ENCODE assay signal across 23 mouse cellular contexts in the genomic region with DNA sequence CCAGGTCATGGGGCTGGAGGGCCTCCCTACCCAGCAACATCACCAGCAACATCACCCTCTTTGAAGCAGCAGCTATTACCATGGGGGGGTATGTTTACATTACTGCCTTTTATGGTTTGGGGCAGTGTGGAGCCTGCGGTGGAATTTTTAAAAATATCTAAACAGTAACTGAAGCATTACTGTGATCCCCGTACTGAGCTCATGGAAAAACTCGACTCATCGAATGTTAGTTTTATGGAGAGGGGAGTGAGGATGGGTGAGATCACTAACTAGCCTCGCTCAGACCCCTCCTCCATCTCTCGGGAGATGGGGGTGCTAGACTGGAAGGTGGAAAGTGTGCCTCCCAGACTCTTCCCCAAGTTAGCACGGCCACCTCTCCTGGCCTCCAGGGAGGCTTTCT. TPM values are rescaled to one million over a fixed set of nuclear protein-coding genes. Genes with fewer than 3 reads are reported as not detected.
A peak's percentile ranks its signal among the peaks of the same experiment; 100 is the strongest.
DNase-seq lines count a peak whose midpoint lies in the region; ATAC-seq lines count a peak whose summit lies in the region.
"Had no signal": no experiment of that assay in that cellular context is flagged by ENCODE, and none has a peak within 500 bp of the region (broad histone marks: within the 10 kb centered on the region; RNA-seq: fewer than 3 reads in every experiment).

No protein-coding gene starts in this region.

- H3K4me1 ChIP-seq in heart, embryonic 13.5 days, result peaks cover 53% of the 10 kb centered on the region
- peaks cover 78% of the 10 kb centered on the region for H3K4me1 ChIP-seq in limb, embryonic 12.5 days (replicated peaks)
- peaks cover 19% of the 10 kb centered on the region for H3K4me1 ChIP-seq in hindbrain, embryonic 12.5 days

- intact Hi-C loops in heart, postnatal 36 days (cut with DNase I), result no loop called here
- intact Hi-C loops in gastrocnemius, postnatal 14 days (cut with DNase I; ENCODE audit: low total_unique reads), result no loop called here

- H3K36me3 ChIP-seq in heart, embryonic 13.5 days, result no peaks in the 10 kb centered on the region
- no peaks in the 10 kb centered on the region for H3K36me3 ChIP-seq in limb, embryonic 12.5 days
- no peaks in the 10 kb centered on the region for H3K36me3 ChIP-seq in hindbrain, embryonic 12.5 days
- H3K36me3 ChIP-seq: forebrain, embryonic 15.5 days; hindbrain, embryonic 13.5 days; midbrain, embryonic 13.5 days had no signal

- H3K27ac ChIP-seq in heart, embryonic 13.5 days (replicated peaks), result peak overlapping the region; percentile 39
- H3K27ac ChIP-seq in limb, embryonic 12.5 days, result peak overlapping the region; percentile 92
- no peak overlapping the region for H3K27ac ChIP-seq in hindbrain, embryonic 12.5 days
- H3K27ac ChIP-seq: forebrain, embryonic 15.5 days; gastrocnemius, adult 2 months; hindbrain, embryonic 13.5 days; macrophage; midbrain, embryonic 13.5 days had no signal

- H3K9ac ChIP-seq in heart, embryonic 13.5 days, result no peak overlapping the region
- no peak overlapping the region for H3K9ac ChIP-seq in limb, embryonic 12.5 days (replicated peaks)
- H3K9ac ChIP-seq in hindbrain, embryonic 12.5 days, result no peak overlapping the region
- H3K9ac ChIP-seq: forebrain, embryonic 15.5 days; hindbrain, embryonic 13.5 days; midbrain, embryonic 13.5 days had no signal

- H3K9me3 ChIP-seq in heart, embryonic 13.5 days, result no peaks in the 10 kb centered on the region
- H3K9me3 ChIP-seq in limb, embryonic 12.5 days, result no peaks in the 10 kb centered on the region
- H3K9me3 ChIP-seq in hindbrain, embryonic 12.5 days (replicated peaks), result no peaks in the 10 kb centered on the region
- H3K9me3 ChIP-seq: forebrain, embryonic 15.5 days; hindbrain, embryonic 13.5 days; midbrain, embryonic 13.5 days had no signal

- H3K4me2 ChIP-seq in heart, embryonic 13.5 days, result no peak overlapping the region
- 0 out of 2 replicates have a peak overlapping the region, but pooled peaks have one; percentile 6 for H3K4me2 ChIP-seq in limb, embryonic 12.5 days
- H3K4me2 ChIP-seq in hindbrain, embryonic 12.5 days (replicated peaks), result no peak overlapping the region
- H3K4me2 ChIP-seq: forebrain, embryonic 15.5 days; hindbrain, embryonic 13.5 days; midbrain, embryonic 13.5 days had no signal

- no peak overlapping the region for H3K4me3 ChIP-seq in heart, embryonic 13.5 days
- no peak overlapping the region for H3K4me3 ChIP-seq in limb, embryonic 12.5 days (replicated peaks)
- no peak overlapping the region for H3K4me3 ChIP-seq in hindbrain, embryonic 12.5 days
- H3K4me3 ChIP-seq: forebrain, embryonic 15.5 days; gastrocnemius, adult 2 months; hindbrain, embryonic 13.5 days; midbrain, embryonic 13.5 days had no signal

- ATAC-seq in heart, embryonic 13.5 days (ENCODE audit: extremely low read depth, insufficient number of reproducible peaks, low FRiP score, low TSS enrichment), result no peak
- peak; percentile 28 for ATAC-seq in limb, embryonic 12.5 days (ENCODE audit: insufficient number of reproducible peaks, insufficient read depth, low FRiP score, low TSS enrichment, low read depth)
- ATAC-seq in hindbrain, embryonic 12.5 days (ENCODE audit: low FRiP score), result no peak
- ATAC-seq: forebrain, embryonic 15.5 days; midbrain, embryonic 13.5 days had no signal

- no peak for DNase-seq in heart, postnatal 36 days
- DNase-seq in lung, postnatal 10 days, result peak; percentile 51
- DNase-seq in lung, postnatal 14 days, result no peak
- no peak for DNase-seq in gastrocnemius, postnatal 14 days
- no peak for DNase-seq in right cerebral cortex, postnatal 36 days (ENCODE audit: low spot score in 2 of 2)
- DNase-seq: adrenal gland, postnatal 36 days; cerebellum, postnatal 14 days; gastrocnemius, adult 2 months; kidney, postnatal 10 days; layer of hippocampus, adult 9-11 months; liver; right cerebral cortex, postnatal 4 days; thymus, postnatal 36 days had no signal

- peaks cover 35% of the 10 kb centered on the region for H3K27me3 ChIP-seq in heart, embryonic 13.5 days (replicated peaks)
- H3K27me3 ChIP-seq in limb, embryonic 12.5 days, result no peaks in the 10 kb centered on the region
- H3K27me3 ChIP-seq in hindbrain, embryonic 12.5 days, result peaks cover 25% of the 10 kb centered on the region; the same call in 1 of the 2 replicates

- 25% methylated on average over 7 of the region's 7 CpGs for WGBS in heart, embryonic 13.5 days
- WGBS in limb, embryonic 12.5 days, result 22% methylated on average over 7 of the region's 7 CpGs
- 60% methylated on average over 7 of the region's 7 CpGs for WGBS in hindbrain, embryonic 12.5 days

RNA-seq across cellular contexts. Expression of a gene that starts 2.1 kb away (rescaled TPM):
- 59.4 and 64.5 TPM in 2 replicates for polyA plus RNA-seq in heart, embryonic 13.5 days (2015; fragmentation: Nextera tagmentation; extraction: Ambion mirVana)
- 10 to 100 TPM; 21.1 to 25.9 TPM for total RNA-seq in heart, postnatal 36 days (2021)
- 111 and 113 TPM in 2 replicates for polyA plus RNA-seq in limb, embryonic 12.5 days (2016; fragmentation: Nextera tagmentation; extraction: Ambion mirVana)
- total RNA-seq in gastrocnemius, postnatal 14 days (2021), result 10 to 100 TPM; 33.5 to 45.6 TPM
- polyA plus RNA-seq in hindbrain, embryonic 12.5 days (2016; fragmentation: Nextera tagmentation; extraction: Ambion mirVana), result 65.5 and 72.2 TPM in 2 replicates

RNA-seq across cellular contexts. Expression of a gene that starts 58.9 kb away (rescaled TPM):
- polyA plus RNA-seq in heart, embryonic 13.5 days (2015; fragmentation: Nextera tagmentation; extraction: Ambion mirVana), result 0.19 and 3.0 TPM in 2 replicates
- total RNA-seq in heart, postnatal 36 days (2021), result not detected
- polyA plus RNA-seq in limb, embryonic 12.5 days (2016; fragmentation: Nextera tagmentation; extraction: Ambion mirVana), result not detected in 2 replicates
- not detected for total RNA-seq in gastrocnemius, postnatal 14 days (2021)
- polyA plus RNA-seq in hindbrain, embryonic 12.5 days (2016; fragmentation: Nextera tagmentation; extraction: Ambion mirVana), result not detected in 2 replicates
- total RNA-seq: adrenal gland, postnatal 36 days; ES-E14; gastrocnemius, adult 2 months had no signal
- polyA plus RNA-seq: C2C12; forebrain, embryonic 15.5 days; hindbrain, embryonic 13.5 days; macrophage; midbrain, embryonic 13.5 days; neural tube, embryonic 11.5 days had no signal
